Mouse (Mus musculus): Measurements from ENCODE around the gene Sigirr. TPM values are rescaled to one million over a fixed set of nuclear protein-coding genes. Genes with fewer than 3 reads are reported as not detected.

The Sigirr gene
- polyA plus RNA-seq, 1 experiment, result 23.2 TPM

GRCm38 (mm10) chr7:141143861-141144260, 43.5 kb upstream of the Sigirr start:
- Histone ChIP-seq H3K9me3 (replicated peaks; ENCODE audit: control insufficient read depth, insufficient read depth, low read length, poor library complexity, severe bottlenecking) (no peaks in the 10 kb centered on the region), H3K4me3 (ENCODE audit: low read depth, low read length) (no peak overlapping the region), H3K4me1 (ENCODE audit: control insufficient read depth, insufficient read depth, low read length) (peaks cover 5% of the 10 kb centered on the region), H3K36me3 (ENCODE audit: control insufficient read depth, insufficient read depth, low read length, poor library complexity, severe bottlenecking) (no peaks in the 10 kb centered on the region), H3K27me3 (ENCODE audit: control insufficient read depth, insufficient read depth, low read length, poor library complexity, severe bottlenecking) (no peaks in the 10 kb centered on the region), H3K9ac (ENCODE audit: low read depth, poor library complexity, severe bottlenecking) (no peak overlapping the region), H3K27ac (ENCODE audit: insufficient read depth, low read length) (no peak overlapping the region)
- TF ChIP-seq EP300 (IDR thresholded peaks at IDR 0.05; ENCODE audit: insufficient read depth, low read depth, low read length) (no peak), CTCF (IDR thresholded peaks at IDR 0.05; ENCODE audit: low read depth, low read length) (no peak), POLR2A (IDR thresholded peaks at IDR 0.05; ENCODE audit: insufficient read depth, low read length) (no peak)

GRCm38 (mm10) chr7:141143112-141143511, 42.7 kb upstream of the Sigirr start:
- Histone ChIP-seq H3K4me3 (ENCODE audit: low read depth, low read length) (no peak overlapping the region), H3K27me3 (ENCODE audit: control insufficient read depth, insufficient read depth, low read length, poor library complexity, severe bottlenecking) (no peaks in the 10 kb centered on the region), H3K9me3 (replicated peaks; ENCODE audit: control insufficient read depth, insufficient read depth, low read length, poor library complexity, severe bottlenecking) (no peaks in the 10 kb centered on the region), H3K4me1 (ENCODE audit: control insufficient read depth, insufficient read depth, low read length) (peaks cover 5% of the 10 kb centered on the region), H3K27ac (ENCODE audit: insufficient read depth, low read length) (no peak overlapping the region), H3K36me3 (ENCODE audit: control insufficient read depth, insufficient read depth, low read length, poor library complexity, severe bottlenecking) (0 out of 2 replicates have a peak, but pooled peaks cover 4% of the 10 kb centered on the region), H3K9ac (ENCODE audit: low read depth, poor library complexity, severe bottlenecking) (no peak overlapping the region)
- TF ChIP-seq EP300 (IDR thresholded peaks at IDR 0.05; ENCODE audit: insufficient read depth, low read depth, low read length) (0 out of 2 replicates have a peak, but pooled peaks have one; percentile 25), POLR2A (IDR thresholded peaks at IDR 0.05; ENCODE audit: insufficient read depth, low read length) (no peak), CTCF (IDR thresholded peaks at IDR 0.05; ENCODE audit: low read depth, low read length) (peak; percentile 86)

GRCm38 (mm10) chr7:141141326-141141725, 41.0 kb upstream of the Sigirr start:
- Histone ChIP-seq H3K4me3 (ENCODE audit: low read depth, low read length) (no peak overlapping the region), H3K9ac (ENCODE audit: low read depth, poor library complexity, severe bottlenecking) (no peak overlapping the region), H3K4me1 (ENCODE audit: control insufficient read depth, insufficient read depth, low read length) (no peaks in the 10 kb centered on the region), H3K9me3 (replicated peaks; ENCODE audit: control insufficient read depth, insufficient read depth, low read length, poor library complexity, severe bottlenecking) (no peaks in the 10 kb centered on the region), H3K27ac (ENCODE audit: insufficient read depth, low read length) (no peak overlapping the region), H3K36me3 (ENCODE audit: control insufficient read depth, insufficient read depth, low read length, poor library complexity, severe bottlenecking) (peaks cover 15% of the 10 kb centered on the region), H3K27me3 (ENCODE audit: control insufficient read depth, insufficient read depth, low read length, poor library complexity, severe bottlenecking) (no peaks in the 10 kb centered on the region)
- TF ChIP-seq POLR2A (IDR thresholded peaks at IDR 0.05; ENCODE audit: insufficient read depth, low read length) (no peak), CTCF (IDR thresholded peaks at IDR 0.05; ENCODE audit: low read depth, low read length) (no peak), EP300 (IDR thresholded peaks at IDR 0.05; ENCODE audit: insufficient read depth, low read depth, low read length) (no peak)

- Histone ChIP-seq H3K9ac (ENCODE audit: low read depth, poor library complexity, severe bottlenecking) (peak overlapping the region; percentile 89), H3K36me3 (ENCODE audit: control insufficient read depth, insufficient read depth, low read length, poor library complexity, severe bottlenecking) (peaks cover 21% of the 10 kb centered on the region), H3K4me3 (ENCODE audit: low read depth, low read length) (peak overlapping the region; percentile 96), H3K27ac (ENCODE audit: insufficient read depth, low read length) (no peak overlapping the region), H3K9me3 (replicated peaks; ENCODE audit: control insufficient read depth, insufficient read depth, low read length, poor library complexity, severe bottlenecking) (no peaks in the 10 kb centered on the region), H3K4me1 (ENCODE audit: control insufficient read depth, insufficient read depth, low read length) (peaks cover 2% of the 10 kb centered on the region), H3K27me3 (ENCODE audit: control insufficient read depth, insufficient read depth, low read length, poor library complexity, severe bottlenecking) (no peaks in the 10 kb centered on the region)
- TF ChIP-seq EP300 (IDR thresholded peaks at IDR 0.05; ENCODE audit: insufficient read depth, low read depth, low read length) (no peak), CTCF (IDR thresholded peaks at IDR 0.05; ENCODE audit: low read depth, low read length) (no peak), POLR2A (IDR thresholded peaks at IDR 0.05; ENCODE audit: insufficient read depth, low read length) (no peak)
These were observed 31.8 kb upstream of the Sigirr start for GRCm38 (mm10) chr7:141131904-141132755.

GRCm38 (mm10) chr7:141131024-141131820, 30.9 kb upstream of the Sigirr start:
- TF ChIP-seq CTCF (IDR thresholded peaks at IDR 0.05; ENCODE audit: low read depth, low read length) (no peak), EP300 (IDR thresholded peaks at IDR 0.05; ENCODE audit: insufficient read depth, low read depth, low read length) (peak; percentile 52; the same call in 1 of the 2 replicates), POLR2A (IDR thresholded peaks at IDR 0.05; ENCODE audit: insufficient read depth, low read length) (peak; percentile 55)

More at GRCm38 (mm10) chr7:141131024-141131820, 30.9 kb upstream of the Sigirr start:
- H3K27ac ChIP-seq (ENCODE audit: insufficient read depth, low read length), result no peak overlapping the region
- peaks cover 2% of the 10 kb centered on the region for H3K4me1 ChIP-seq (ENCODE audit: control insufficient read depth, insufficient read depth, low read length)
- H3K9ac ChIP-seq (ENCODE audit: low read depth, poor library complexity, severe bottlenecking), result peak overlapping the region; percentile 89
- H3K36me3 ChIP-seq (ENCODE audit: control insufficient read depth, insufficient read depth, low read length, poor library complexity, severe bottlenecking), result peaks cover 12% of the 10 kb centered on the region; the same call in 1 of the 2 replicates
- H3K9me3 ChIP-seq (replicated peaks; ENCODE audit: control insufficient read depth, insufficient read depth, low read length, poor library complexity, severe bottlenecking), result no peaks in the 10 kb centered on the region
- H3K27me3 ChIP-seq (ENCODE audit: control insufficient read depth, insufficient read depth, low read length, poor library complexity, severe bottlenecking), result no peaks in the 10 kb centered on the region
- peak overlapping the region; percentile 96 for H3K4me3 ChIP-seq (ENCODE audit: low read depth, low read length)
